Mouse (Mus musculus): ENCODE data around the gene Cmtm6. TPM values are rescaled to one million over a fixed set of nuclear protein-coding genes. Genes with fewer than 3 reads are reported as not detected.
A peak's percentile ranks its signal among the peaks of the same experiment; 100 is the strongest.
"Not testable (repeated sequence)": the region's sequence is repeated elsewhere in the genome, so short reads cannot be mapped to it uniquely, and the experiment has no call there.

The Cmtm6 gene
- polyA plus RNA-seq, 1 experiment: 14.0 TPM

DNA sequence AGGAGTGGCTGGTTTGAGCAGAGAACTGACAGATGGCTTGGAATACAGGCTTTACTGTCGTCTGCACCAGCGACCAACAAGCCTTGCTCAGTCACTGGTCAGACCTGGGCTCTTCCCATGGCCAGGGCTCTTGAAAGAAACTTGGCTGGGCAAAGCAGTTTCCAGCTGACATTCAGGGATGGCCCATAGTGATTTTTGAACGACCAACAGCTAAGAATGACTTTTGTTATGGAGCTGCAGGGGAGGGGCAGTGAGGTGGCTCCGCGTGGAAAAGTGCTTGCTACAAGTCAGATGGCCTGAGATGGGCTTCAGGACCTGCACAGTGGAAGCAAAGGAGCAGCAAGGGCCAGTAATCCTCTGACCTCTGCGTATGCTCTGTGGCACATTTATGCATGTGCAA is 31.7 kb upstream of the Cmtm6 start:
- no peak for DNase-seq (ENCODE audit: low read depth)
- TF ChIP-seq POLR2A (IDR thresholded peaks at IDR 0.05; ENCODE audit: borderline replicate concordance, extremely low read depth, insufficient read depth, insufficient read length, poor library complexity, severe bottlenecking) (no peak), CTCF (IDR thresholded peaks at IDR 0.05; ENCODE audit: borderline replicate concordance, extremely low read depth, insufficient read depth, insufficient read length) (no peak)

GRCm38 (mm10) chr9:114699882-114700665 is 30.8 kb upstream of the Cmtm6 start:
- TF ChIP-seq POLR2A (IDR thresholded peaks at IDR 0.05; ENCODE audit: borderline replicate concordance, extremely low read depth, insufficient read depth, insufficient read length, poor library complexity, severe bottlenecking) (no peak), CTCF (IDR thresholded peaks at IDR 0.05; ENCODE audit: borderline replicate concordance, extremely low read depth, insufficient read depth, insufficient read length) (no peak)
- DNase-seq (ENCODE audit: low read depth): no peak

DNA sequence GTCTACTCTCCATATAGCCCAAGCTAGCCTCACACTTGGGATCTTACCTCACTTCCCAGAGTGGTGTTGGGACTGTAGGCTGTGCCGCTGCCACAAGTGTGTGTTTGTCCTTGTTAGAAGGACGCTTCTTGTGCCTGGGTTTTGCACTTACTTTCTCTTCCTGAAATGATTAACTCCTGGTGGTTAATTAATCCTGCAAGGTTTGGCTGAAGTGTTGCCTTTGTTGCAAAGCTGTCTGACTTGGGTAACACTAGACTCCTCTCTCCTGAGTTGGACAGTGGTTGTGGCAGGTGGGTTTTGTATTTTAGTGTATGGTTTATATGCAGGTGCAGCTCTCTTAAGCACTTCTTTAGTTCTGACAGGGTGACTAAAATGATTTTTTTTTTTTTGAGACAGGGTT is 29.9 kb upstream of the Cmtm6 start:
- DNase-seq (ENCODE audit: low read depth): no peak
- TF ChIP-seq POLR2A (IDR thresholded peaks at IDR 0.05; ENCODE audit: borderline replicate concordance, extremely low read depth, insufficient read depth, insufficient read length, poor library complexity, severe bottlenecking) (no peak), CTCF (IDR thresholded peaks at IDR 0.05; ENCODE audit: borderline replicate concordance, extremely low read depth, insufficient read depth, insufficient read length) (no peak)

DNA sequence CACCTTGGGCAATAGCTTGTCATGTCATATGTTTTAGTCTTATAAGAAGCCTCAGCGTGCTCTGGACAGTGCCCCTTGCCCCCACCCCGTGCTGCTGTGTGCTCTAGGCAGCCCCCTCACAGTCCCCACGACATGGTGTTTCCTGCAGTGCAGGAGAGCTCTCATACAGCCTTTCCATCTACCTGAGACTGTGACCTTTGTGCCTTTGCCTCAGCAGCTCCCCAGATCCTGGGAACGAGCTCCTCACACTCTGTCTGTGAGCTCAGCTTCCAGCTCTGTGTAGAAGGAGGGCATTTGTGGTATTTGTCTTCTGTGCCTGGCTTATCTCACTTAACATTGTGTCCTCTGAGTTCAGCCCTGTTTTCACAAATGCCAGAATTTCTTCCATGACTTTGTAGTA is 29.0 kb upstream of the Cmtm6 start:
- no peak for DNase-seq (ENCODE audit: low read depth)
- TF ChIP-seq CTCF (IDR thresholded peaks at IDR 0.05; ENCODE audit: borderline replicate concordance, extremely low read depth, insufficient read depth, insufficient read length) (no peak), POLR2A (IDR thresholded peaks at IDR 0.05; ENCODE audit: borderline replicate concordance, extremely low read depth, insufficient read depth, insufficient read length, poor library complexity, severe bottlenecking) (no peak)

DNA sequence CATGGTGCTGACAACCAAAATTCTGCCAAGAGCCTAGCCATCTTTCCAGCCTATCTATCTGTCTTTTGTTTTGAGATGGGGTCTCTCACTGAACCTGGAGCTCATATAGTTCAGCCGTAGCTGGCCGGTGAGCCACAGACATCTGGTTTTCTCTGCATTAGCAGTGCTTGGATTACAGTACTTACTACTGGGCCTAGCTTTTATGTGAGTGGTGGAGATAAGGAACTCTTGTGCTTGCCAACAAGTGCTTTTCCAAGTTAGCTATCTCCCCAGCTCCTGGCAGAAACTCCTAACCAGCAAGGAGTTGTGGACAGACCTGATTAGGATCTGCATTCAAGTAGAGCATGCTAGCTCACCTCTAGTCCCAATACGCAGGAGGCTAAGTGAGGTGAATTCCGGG is 23.1 kb upstream of the Cmtm6 start:
- no peak for DNase-seq (ENCODE audit: low read depth)
- TF ChIP-seq CTCF (IDR thresholded peaks at IDR 0.05; ENCODE audit: borderline replicate concordance, extremely low read depth, insufficient read depth, insufficient read length) (no peak), POLR2A (IDR thresholded peaks at IDR 0.05; ENCODE audit: borderline replicate concordance, extremely low read depth, insufficient read depth, insufficient read length, poor library complexity, severe bottlenecking) (no peak)

- peak; percentile 58 for DNase-seq (ENCODE audit: low read depth)
- TF ChIP-seq POLR2A (IDR thresholded peaks at IDR 0.05; ENCODE audit: borderline replicate concordance, extremely low read depth, insufficient read depth, insufficient read length, poor library complexity, severe bottlenecking) (no peak), CTCF (IDR thresholded peaks at IDR 0.05; ENCODE audit: borderline replicate concordance, extremely low read depth, insufficient read depth, insufficient read length) (peak; percentile 40; the same call in 1 of the 2 replicates)
Measured at GRCm38 (mm10) chr9:114710345-114710744, 20.6 kb upstream of the Cmtm6 start.

DNA sequence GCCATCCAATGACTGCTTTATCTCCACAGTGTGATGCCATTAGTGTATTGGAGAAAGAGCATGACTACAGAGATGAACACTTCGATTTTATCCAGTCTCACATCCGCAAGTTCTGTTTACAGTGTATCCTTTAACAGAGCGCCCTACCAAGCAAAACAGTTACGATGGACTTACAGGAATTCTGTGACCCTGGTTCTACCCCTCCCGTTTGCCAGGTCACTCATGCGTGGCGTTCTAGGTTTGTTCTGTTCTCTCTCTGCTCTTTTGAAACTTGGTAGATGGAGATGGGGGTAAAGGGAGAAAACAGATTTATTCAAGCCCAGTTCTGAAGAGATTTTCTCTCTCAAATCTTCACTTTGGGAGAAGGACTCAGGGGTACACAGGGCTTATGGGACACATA is 17.4 kb upstream of the Cmtm6 start:
- no peak for DNase-seq (ENCODE audit: low read depth)
- TF ChIP-seq CTCF (IDR thresholded peaks at IDR 0.05; ENCODE audit: borderline replicate concordance, extremely low read depth, insufficient read depth, insufficient read length) (no peak), POLR2A (IDR thresholded peaks at IDR 0.05; ENCODE audit: borderline replicate concordance, extremely low read depth, insufficient read depth, insufficient read length, poor library complexity, severe bottlenecking) (no peak)

GRCm38 (mm10) chr9:114716677-114717331 is 14.1 kb upstream of the Cmtm6 start:
- DNase-seq (ENCODE audit: low read depth): no peak
- no peak for TF ChIP-seq POLR2A (IDR thresholded peaks at IDR 0.05; ENCODE audit: borderline replicate concordance, extremely low read depth, insufficient read depth, insufficient read length, poor library complexity, severe bottlenecking)
- no peak for TF ChIP-seq CTCF (IDR thresholded peaks at IDR 0.05; ENCODE audit: borderline replicate concordance, extremely low read depth, insufficient read depth, insufficient read length)

- peak; percentile 65 for DNase-seq (ENCODE audit: low read depth)
- TF ChIP-seq POLR2A (IDR thresholded peaks at IDR 0.05; ENCODE audit: borderline replicate concordance, extremely low read depth, insufficient read depth, insufficient read length, poor library complexity, severe bottlenecking) (no peak), CTCF (IDR thresholded peaks at IDR 0.05; ENCODE audit: borderline replicate concordance, extremely low read depth, insufficient read depth, insufficient read length) (peak; percentile 73; the same call in 1 of the 2 replicates)
Measured at GRCm38 (mm10) chr9:114727315-114727714, 3.6 kb upstream of the Cmtm6 start.

DNA sequence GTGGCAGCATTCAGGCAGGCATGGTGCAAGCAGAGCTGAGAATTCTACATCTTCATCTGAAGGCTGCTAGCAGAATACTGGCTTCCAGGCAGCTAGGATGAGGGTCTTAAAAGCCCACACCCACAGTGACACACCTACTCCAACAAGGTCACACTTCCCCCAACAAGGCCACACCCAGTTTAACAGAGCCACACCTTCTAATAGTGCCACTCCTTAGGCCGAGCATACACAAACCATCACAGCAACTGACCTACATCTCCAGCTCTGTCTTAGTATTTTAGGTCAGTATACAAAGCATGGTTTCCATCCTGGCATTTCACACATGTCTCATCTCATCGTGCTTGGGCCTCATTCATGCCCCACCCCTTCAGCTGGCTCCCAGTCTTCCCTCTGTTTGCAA is 2.5 kb upstream of the Cmtm6 start:
- DNase-seq (ENCODE audit: low read depth): not testable (repeated sequence)

- TF ChIP-seq POLR2A (IDR thresholded peaks at IDR 0.05; ENCODE audit: borderline replicate concordance, extremely low read depth, insufficient read depth, insufficient read length, poor library complexity, severe bottlenecking): no peak
- no peak for TF ChIP-seq CTCF (IDR thresholded peaks at IDR 0.05; ENCODE audit: borderline replicate concordance, extremely low read depth, insufficient read depth, insufficient read length)
- no peak for DNase-seq (ENCODE audit: low read depth)
Measured at GRCm38 (mm10) chr9:114729911-114730805, 758 bp upstream of the Cmtm6 start.

Measured in brain, embryonic 14.5 days (tissue).